ENCODE assay signal across 23 mouse cellular contexts in genomic region chr14:121666641-121667274, GRCm38 (mm10).
DNase-seq lines count a peak whose midpoint lies in the region; ATAC-seq and TF ChIP-seq lines count a peak whose summit lies in the region.
"Had no signal": no experiment of that assay in that cellular context is flagged by ENCODE, and none has a peak within 500 bp of the region (broad histone marks: within the 10 kb centered on the region; RNA-seq: fewer than 3 reads in every experiment).

No protein-coding gene starts in this region.

- DNase-seq in limb, embryonic 10.5 days (ENCODE audit: low spot score): no peak
- DNase-seq in lung, postnatal 0 days (ENCODE audit: low spot score): peak; percentile 49
- no peak for DNase-seq in lung, adult 2 months
- no peak for DNase-seq in stomach, postnatal 0 days (ENCODE audit: low spot score)
- no peak for DNase-seq in B cell, adult 2 months
- no peak for DNase-seq in cerebellum, postnatal 14 days
- DNase-seq: adrenal gland, adult 8-10 months; adrenal gland, postnatal 36 days; cerebellum, adult 2 months; cerebellum, postnatal 10 days; embryo, embryonic 11 days; gastrocnemius, postnatal 36 days; heart, adult 11 months; heart, postnatal 10 days; heart, postnatal 4 days had no signal

- TF ChIP-seq CTCF in lung, postnatal 0 days (IDR thresholded peaks at IDR 0.05): no peak
- TF ChIP-seq CTCF in lung, adult 2 months (IDR thresholded peaks at IDR 0.05; ENCODE audit: insufficient read depth, low read length): no peak
- no peak for TF ChIP-seq CTCF in stomach, postnatal 0 days (IDR thresholded peaks at IDR 0.05; ENCODE audit: low read depth)

- TF ChIP-seq EP300 in lung, postnatal 0 days (IDR thresholded peaks at IDR 0.05): no peak
- TF ChIP-seq EP300 in stomach, postnatal 0 days (optimal IDR thresholded peaks at IDR 0.05): no peak

- H3K4me3 ChIP-seq in limb, embryonic 13.5 days: no peak overlapping the region
- H3K4me3 ChIP-seq in limb, embryonic 10.5 days: no peak overlapping the region
- no peak overlapping the region for H3K4me3 ChIP-seq in lung, postnatal 0 days (ENCODE audit: low read depth, low read length)
- H3K4me3 ChIP-seq in lung, adult 2 months (replicated peaks; ENCODE audit: extremely low read depth, low read depth, low read length): no peak overlapping the region
- H3K4me3 ChIP-seq in intestine, embryonic 16.5 days (ENCODE audit: low read length): no peak overlapping the region
- H3K4me3 ChIP-seq in stomach, postnatal 0 days (ENCODE audit: low read depth, low read length): no peak overlapping the region
- H3K4me3 ChIP-seq: embryonic facial prominence, embryonic 13.5 days; forebrain, embryonic 15.5 days; heart, embryonic 10.5 days; hindbrain, embryonic 12.5 days had no signal

- no peak overlapping the region for H3K27ac ChIP-seq in limb, embryonic 13.5 days
- H3K27ac ChIP-seq in limb, embryonic 10.5 days: no peak overlapping the region
- H3K27ac ChIP-seq in lung, postnatal 0 days (ENCODE audit: low read length): no peak overlapping the region
- H3K27ac ChIP-seq in intestine, embryonic 16.5 days (ENCODE audit: low read length): 0 out of 2 replicates have a peak overlapping the region, but pooled peaks have one; percentile 2
- no peak overlapping the region for H3K27ac ChIP-seq in stomach, postnatal 0 days (replicated peaks)
- H3K27ac ChIP-seq: embryonic facial prominence, embryonic 13.5 days; forebrain, embryonic 15.5 days; heart, embryonic 10.5 days; hindbrain, embryonic 12.5 days had no signal

- no peak overlapping the region for H3K4me2 ChIP-seq in limb, embryonic 13.5 days (replicated peaks)
- H3K4me2 ChIP-seq in lung, postnatal 0 days (replicated peaks; ENCODE audit: low read depth, low read length): no peak overlapping the region
- H3K4me2 ChIP-seq in intestine, embryonic 16.5 days (ENCODE audit: low read depth, low read length): no peak overlapping the region
- H3K4me2 ChIP-seq in stomach, postnatal 0 days (replicated peaks; ENCODE audit: low read depth): no peak overlapping the region
- H3K4me2 ChIP-seq: embryonic facial prominence, embryonic 13.5 days; forebrain, embryonic 15.5 days; hindbrain, embryonic 12.5 days had no signal

- 0 out of 2 replicates have a peak, but pooled peaks have one; percentile 24 for ATAC-seq in limb, embryonic 13.5 days (ENCODE audit: low FRiP score, low read depth)
- ATAC-seq in lung, postnatal 0 days: peak; percentile 57
- ATAC-seq in intestine, embryonic 16.5 days: peak; percentile 72
- ATAC-seq in stomach, postnatal 0 days (ENCODE audit: low FRiP score, low TSS enrichment): peak; percentile 67
- ATAC-seq: CD4-positive, CD25-positive, alpha-beta regulatory T cell, adult 4 months; forebrain, embryonic 15.5 days; hindbrain, embryonic 16.5 days had no signal

- no peaks in the 10 kb centered on the region for H3K4me1 ChIP-seq in limb, embryonic 13.5 days
- H3K4me1 ChIP-seq in limb, embryonic 10.5 days: no peaks in the 10 kb centered on the region
- H3K4me1 ChIP-seq in lung, postnatal 0 days (ENCODE audit: insufficient read depth, low read depth, low read length): no peaks in the 10 kb centered on the region
- peaks cover 10% of the 10 kb centered on the region for H3K4me1 ChIP-seq in lung, adult 2 months (ENCODE audit: control insufficient read depth, insufficient read depth, low read length)
- peaks cover 6% of the 10 kb centered on the region; the same call in 1 of the 2 replicates for H3K4me1 ChIP-seq in intestine, embryonic 16.5 days (ENCODE audit: control insufficient read depth, insufficient read depth, low read length)
- no peaks in the 10 kb centered on the region for H3K4me1 ChIP-seq in stomach, postnatal 0 days (replicated peaks; ENCODE audit: control insufficient read depth, insufficient read depth)
- H3K4me1 ChIP-seq: forebrain, embryonic 15.5 days; heart, embryonic 10.5 days; hindbrain, embryonic 12.5 days had no signal

- 63% methylated on average over 3 of the region's 3 CpGs for WGBS in limb, embryonic 13.5 days
- 90% methylated on average over 3 of the region's 3 CpGs for WGBS in limb, embryonic 10.5 days
- 34% methylated on average over 3 of the region's 3 CpGs for WGBS in lung, postnatal 0 days
- 41% methylated on average over 3 of the region's 3 CpGs for WGBS in lung, adult 2 months
- WGBS in intestine, embryonic 16.5 days: 40% methylated on average over 3 of the region's 3 CpGs
- WGBS in stomach, postnatal 0 days: 25% methylated on average over 3 of the region's 3 CpGs

- no peak overlapping the region for H3K9ac ChIP-seq in limb, embryonic 13.5 days
- no peak overlapping the region for H3K9ac ChIP-seq in lung, postnatal 0 days (replicated peaks; ENCODE audit: low read depth)
- H3K9ac ChIP-seq in intestine, embryonic 16.5 days (ENCODE audit: low read depth, low read length): no peak overlapping the region
- H3K9ac ChIP-seq in stomach, postnatal 0 days (ENCODE audit: low read length): no peak overlapping the region
- H3K9ac ChIP-seq: embryonic facial prominence, embryonic 13.5 days; forebrain, embryonic 15.5 days; hindbrain, embryonic 12.5 days had no signal

- TF ChIP-seq POLR2A in lung, adult 2 months (IDR thresholded peaks at IDR 0.05; ENCODE audit: borderline replicate concordance, extremely low read depth, low read depth, low read length): no peak

- no peaks in the 10 kb centered on the region for H3K27me3 ChIP-seq in limb, embryonic 13.5 days
- H3K27me3 ChIP-seq in limb, embryonic 10.5 days (ENCODE audit: low read depth, poor library complexity, severe bottlenecking): no peaks in the 10 kb centered on the region
- no peaks in the 10 kb centered on the region for H3K27me3 ChIP-seq in lung, postnatal 0 days (replicated peaks; ENCODE audit: insufficient read depth, low read length)
- no peaks in the 10 kb centered on the region for H3K27me3 ChIP-seq in intestine, embryonic 16.5 days (replicated peaks; ENCODE audit: control insufficient read depth, insufficient read depth, low read length)
- no peaks in the 10 kb centered on the region for H3K27me3 ChIP-seq in stomach, postnatal 0 days (ENCODE audit: control insufficient read depth, insufficient read depth, low read length)
- H3K27me3 ChIP-seq: embryonic facial prominence, embryonic 13.5 days; forebrain, embryonic 15.5 days; hindbrain, embryonic 12.5 days had no signal

- no peaks in the 10 kb centered on the region; the same call in 1 of the 2 replicates for H3K36me3 ChIP-seq in limb, embryonic 13.5 days
- H3K36me3 ChIP-seq in limb, embryonic 10.5 days: no peaks in the 10 kb centered on the region
- H3K36me3 ChIP-seq in lung, postnatal 0 days (ENCODE audit: insufficient read depth, low read length): no peaks in the 10 kb centered on the region
- H3K36me3 ChIP-seq in intestine, embryonic 16.5 days (ENCODE audit: control insufficient read depth, insufficient read depth, low read length): peaks cover 2% of the 10 kb centered on the region; the same call in 1 of the 2 replicates
- no peaks in the 10 kb centered on the region for H3K36me3 ChIP-seq in stomach, postnatal 0 days (ENCODE audit: control insufficient read depth, insufficient read depth, low read length)
- H3K36me3 ChIP-seq: forebrain, embryonic 15.5 days; hindbrain, embryonic 12.5 days had no signal

- no peaks in the 10 kb centered on the region for H3K9me3 ChIP-seq in limb, embryonic 13.5 days
- H3K9me3 ChIP-seq in limb, embryonic 10.5 days (replicated peaks): no peaks in the 10 kb centered on the region
- no peaks in the 10 kb centered on the region for H3K9me3 ChIP-seq in lung, postnatal 0 days (ENCODE audit: low read length)
- H3K9me3 ChIP-seq in intestine, embryonic 16.5 days (ENCODE audit: control insufficient read depth, low read length): no peaks in the 10 kb centered on the region; the same call in 1 of the 2 replicates
- no peaks in the 10 kb centered on the region for H3K9me3 ChIP-seq in stomach, postnatal 0 days (ENCODE audit: control insufficient read depth, low read length)
- H3K9me3 ChIP-seq: embryonic facial prominence, embryonic 13.5 days; forebrain, embryonic 15.5 days; heart, embryonic 10.5 days had no signal
